In genomic region chr4:41192544-41193512, GRCm38 (mm10) we compare ENCODE assay signal across 18 mouse cellular contexts. TPM values are rescaled to one million over a fixed set of nuclear protein-coding genes. Genes with fewer than 3 reads are reported as not detected.
DNase-seq lines count a peak whose midpoint lies in the region; ATAC-seq and TF ChIP-seq lines count a peak whose summit lies in the region.
"Had no signal": no experiment of that assay in that cellular context is flagged by ENCODE, and none has a peak within 500 bp of the region (broad histone marks: within the 10 kb centered on the region; RNA-seq: fewer than 3 reads in every experiment).

No protein-coding gene starts in this region.

- TF ChIP-seq EP300 in CH12.LX (IDR thresholded peaks at IDR 0.05; ENCODE audit: low read length): peak; percentile 42; the same call in 1 of the 2 replicates
- no peak for TF ChIP-seq EP300 in heart, adult 2 months (IDR thresholded peaks at IDR 0.05; ENCODE audit: insufficient read depth, low read depth, low read length)

- intact Hi-C loops in left cerebral cortex, postnatal 14 days (cut with DNase I): no loop called here
- intact Hi-C loops in heart, adult 2 months (cut with DNase I): no loop called here

- H3K9me3 ChIP-seq in intestine, embryonic 16.5 days (ENCODE audit: control insufficient read depth, low read length): no peaks in the 10 kb centered on the region
- H3K9me3 ChIP-seq in intestine, postnatal 0 days (ENCODE audit: control insufficient read depth): no peaks in the 10 kb centered on the region
- no peaks in the 10 kb centered on the region for H3K9me3 ChIP-seq in CH12.LX (replicated peaks; ENCODE audit: low read length)
- H3K9me3 ChIP-seq in limb, embryonic 14.5 days (ENCODE audit: control insufficient read depth, low read length): no peaks in the 10 kb centered on the region
- H3K9me3 ChIP-seq: G1E; hindbrain, embryonic 10.5 days had no signal

- H3K4me3 ChIP-seq in intestine, embryonic 16.5 days (ENCODE audit: low read length): no peak overlapping the region
- no peak overlapping the region for H3K4me3 ChIP-seq in intestine, postnatal 0 days (ENCODE audit: low read depth, low read length)
- H3K4me3 ChIP-seq in CH12.LX (replicated peaks in 1 of 3; ENCODE audit: low read depth in 2 of 3, low read length in 2 of 3, poor library complexity in 1 of 3) (no peak overlapping the region), myocyte (no peak overlapping the region)
- no peak overlapping the region for H3K4me3 ChIP-seq in limb, embryonic 14.5 days (replicated peaks; ENCODE audit: low read length)
- H3K4me3 ChIP-seq in heart, adult 2 months: no peak overlapping the region
- H3K4me3 ChIP-seq: erythroblast, embryonic 14.5 days; hindbrain, embryonic 10.5 days had no signal

- no peak for TF ChIP-seq CTCF in intestine, postnatal 0 days (IDR thresholded peaks at IDR 0.05; ENCODE audit: low read depth)
- no peak for TF ChIP-seq CTCF in CH12.LX (conservative IDR thresholded peaks at IDR 0.05 in 1 of 2, IDR thresholded peaks at IDR 0.05 in 1 of 2; ENCODE audit: low read depth in 2 of 2, low read length in 2 of 2)
- no peak for TF ChIP-seq CTCF in heart, adult 2 months (IDR thresholded peaks at IDR 0.05)

- no peak overlapping the region for H3ac ChIP-seq in myocyte (ENCODE audit: control insufficient read depth, insufficient read length)

- dilution Hi-C loops in CH12.LX (cut with MboI; ENCODE audit: extremely low pct_ligation_motif_present, extremely low pct_unique_long_range_greater_than_20kb, low sequenced_read_pairs): no loop called here

- H3K79me2 ChIP-seq in CH12.LX (replicated peaks; ENCODE audit: control insufficient read depth, extremely low read depth, insufficient read depth, poor library complexity, severe bottlenecking) (no peaks in the 10 kb centered on the region), myocyte (ENCODE audit: control insufficient read depth, insufficient read depth) (peaks cover 10% of the 10 kb centered on the region)
- H3K79me2 ChIP-seq in heart, adult 2 months (replicated peaks; ENCODE audit: control insufficient read depth, insufficient read depth, low read length): no peaks in the 10 kb centered on the region

- H3K4me2 ChIP-seq in intestine, embryonic 16.5 days (ENCODE audit: low read depth, low read length): no peak overlapping the region
- H3K4me2 ChIP-seq in intestine, postnatal 0 days (replicated peaks; ENCODE audit: low read depth): no peak overlapping the region
- H3K4me2 ChIP-seq in CH12.LX (ENCODE audit: insufficient read depth, low read depth, poor library complexity, severe bottlenecking) (no peak overlapping the region), myocyte (ENCODE audit: low read depth) (no peak overlapping the region)
- H3K4me2 ChIP-seq in limb, embryonic 14.5 days (replicated peaks; ENCODE audit: low read depth, low read length, severe bottlenecking): no peak overlapping the region
- H3K4me2 ChIP-seq: midbrain, embryonic 11.5 days had no signal

- in situ Hi-C loops in CH12.LX (cut with MboI; ENCODE audit: low pct_ligation_motif_present, low pct_unique_long_range_greater_than_20kb, low sequenced_read_pairs): no loop called here

- no peak overlapping the region for H3K9ac ChIP-seq in intestine, embryonic 16.5 days (ENCODE audit: low read depth, low read length)
- H3K9ac ChIP-seq in intestine, postnatal 0 days (ENCODE audit: low read depth, low read length): no peak overlapping the region
- no peak overlapping the region for H3K9ac ChIP-seq in CH12.LX (ENCODE audit: insufficient read depth, low read depth)
- H3K9ac ChIP-seq in limb, embryonic 14.5 days (ENCODE audit: low read depth, low read length, severe bottlenecking): no peak overlapping the region
- no peak overlapping the region for H3K9ac ChIP-seq in heart, adult 2 months (ENCODE audit: low read depth, low read length)

- peak; percentile 30 for ATAC-seq in intestine, embryonic 16.5 days
- no peak for ATAC-seq in intestine, postnatal 0 days
- no peak for ATAC-seq in limb, embryonic 14.5 days (ENCODE audit: low FRiP score, low read depth)
- ATAC-seq: lung, postnatal 0 days had no signal

- DNase-seq in CH12.LX (ENCODE audit: extremely low read depth): peak; percentile 45
- no peak for DNase-seq in limb, embryonic 14.5 days (ENCODE audit: low spot score)
- DNase-seq in left cerebral cortex, postnatal 14 days (ENCODE audit: low spot score in 2 of 2): no peak
- DNase-seq in heart, adult 2 months: no peak
- DNase-seq: adrenal gland, postnatal 14 days; cerebellum, adult 2 months; gastrocnemius, postnatal 36 days; kidney, postnatal 25 days; retina, postnatal 1 day; thymus, postnatal 25 days had no signal

- H3K27me3 ChIP-seq in intestine, embryonic 16.5 days (replicated peaks; ENCODE audit: control insufficient read depth, insufficient read depth, low read length): no peaks in the 10 kb centered on the region
- H3K27me3 ChIP-seq in intestine, postnatal 0 days (replicated peaks; ENCODE audit: control insufficient read depth, insufficient read depth, low read length): no peaks in the 10 kb centered on the region
- H3K27me3 ChIP-seq in CH12.LX (replicated peaks) (no peaks in the 10 kb centered on the region), myocyte (ENCODE audit: control insufficient read depth, insufficient read depth, insufficient read length) (no peaks in the 10 kb centered on the region)
- H3K27me3 ChIP-seq in limb, embryonic 14.5 days (ENCODE audit: control insufficient read depth, insufficient read depth, low read length): no peaks in the 10 kb centered on the region
- H3K27me3 ChIP-seq in heart, adult 2 months (ENCODE audit: control insufficient read depth, insufficient read depth, low read length): no peaks in the 10 kb centered on the region

- TF ChIP-seq POLR2A in CH12.LX (IDR thresholded peaks at IDR 0.05; ENCODE audit: low read depth, low read length) (peak; percentile 15; the same call in 1 of the 2 replicates), myocyte (IDR thresholded peaks at IDR 0.05; ENCODE audit: insufficient read length, low read depth) (no peak)
- no peak for TF ChIP-seq POLR2A in limb, embryonic 14.5 days (IDR thresholded peaks at IDR 0.05; ENCODE audit: borderline replicate concordance, extremely low read depth, insufficient read depth, insufficient read length)
- TF ChIP-seq POLR2A in heart, adult 2 months (IDR thresholded peaks at IDR 0.05; ENCODE audit: insufficient read depth, low read depth, low read length): no peak

- WGBS in intestine, embryonic 16.5 days: 62% methylated on average over 14 of the region's 14 CpGs
- 59% methylated on average over 14 of the region's 14 CpGs for WGBS in intestine, postnatal 0 days
- WGBS in limb, embryonic 14.5 days: 56% methylated on average over 14 of the region's 14 CpGs
- WGBS in heart, adult 2 months: 66% methylated on average over 14 of the region's 14 CpGs

- no peak for TF ChIP-seq RAD21 in CH12.LX (IDR thresholded peaks at IDR 0.05; ENCODE audit: low read depth, low read length)

- H3K36me3 ChIP-seq in intestine, embryonic 16.5 days (ENCODE audit: control insufficient read depth, insufficient read depth, low read length): peaks cover 25% of the 10 kb centered on the region
- H3K36me3 ChIP-seq in intestine, postnatal 0 days (ENCODE audit: control insufficient read depth, insufficient read depth): peaks cover 55% of the 10 kb centered on the region
- peaks cover 70 to 92% of the 10 kb centered on the region in 2 experiments for H3K36me3 ChIP-seq in CH12.LX (replicated peaks in 1 of 2; ENCODE audit: control insufficient read depth in 1 of 2, insufficient read depth in 1 of 2, low read length in 1 of 2)
- H3K36me3 ChIP-seq in limb, embryonic 14.5 days (ENCODE audit: control insufficient read depth, insufficient read depth, low read length): peaks cover 94% of the 10 kb centered on the region
- peaks cover 50% of the 10 kb centered on the region for H3K36me3 ChIP-seq in myocyte (ENCODE audit: control insufficient read depth, insufficient read depth)
- no peaks in the 10 kb centered on the region; the same call in 1 of the 2 replicates for H3K36me3 ChIP-seq in heart, adult 2 months (ENCODE audit: control insufficient read depth, insufficient read depth, low read length)

- no peaks in the 10 kb centered on the region for H3K4me1 ChIP-seq in intestine, embryonic 16.5 days (ENCODE audit: control insufficient read depth, insufficient read depth, low read length)
- no peaks in the 10 kb centered on the region for H3K4me1 ChIP-seq in intestine, postnatal 0 days (replicated peaks; ENCODE audit: control insufficient read depth, insufficient read depth, low read length)
- H3K4me1 ChIP-seq in CH12.LX (ENCODE audit: control insufficient read depth in 1 of 2, insufficient read depth in 2 of 2): peaks cover 14 to 30% of the 10 kb centered on the region in 2 experiments
- no peaks in the 10 kb centered on the region for H3K4me1 ChIP-seq in limb, embryonic 14.5 days (ENCODE audit: control insufficient read depth, insufficient read depth, low read length)
- H3K4me1 ChIP-seq in heart, adult 2 months (ENCODE audit: control insufficient read depth, insufficient read depth, low read length): no peaks in the 10 kb centered on the region; the same call in 1 of the 2 replicates
- H3K4me1 ChIP-seq: hindbrain, embryonic 10.5 days had no signal

- H3K27ac ChIP-seq in intestine, embryonic 16.5 days (ENCODE audit: low read length): no peak overlapping the region
- no peak overlapping the region for H3K27ac ChIP-seq in intestine, postnatal 0 days (ENCODE audit: low read depth, low read length)
- peak overlapping the region; percentile 35 for H3K27ac ChIP-seq in CH12.LX (ENCODE audit: insufficient read depth, low read depth)
- H3K27ac ChIP-seq in limb, embryonic 14.5 days (replicated peaks; ENCODE audit: low read depth, low read length): 0 out of 2 replicates have a peak overlapping the region, but pooled peaks have one; percentile 26
- no peak overlapping the region for H3K27ac ChIP-seq in heart, adult 2 months
- H3K27ac ChIP-seq: hindbrain, embryonic 10.5 days had no signal

TF ChIP-seq in CH12.LX, 34 proteins besides CTCF, POLR2A, EP300 and RAD21 (continues in another document):
- peak; percentile 55; the same call in 1 of the 2 replicates for TF ChIP-seq IRF4 (IDR thresholded peaks at IDR 0.05; ENCODE audit: low read depth, low read length)

TF ChIP-seq in myocyte, 11 proteins besides CTCF, POLR2A, EP300 and RAD21 (continues in another document):
- TF ChIP-seq TCF12 (IDR thresholded peaks at IDR 0.05; ENCODE audit: insufficient read depth, poor library complexity, severe bottlenecking) (no peak), TCF3 (IDR thresholded peaks at IDR 0.05; ENCODE audit: insufficient read length, low read depth) (no peak)

RNA-seq across cellular contexts. Expression of gene Ube2r2, which starts 57.3 kb away (rescaled TPM):
- 53.5 and 65.4 TPM in 2 replicates for polyA plus RNA-seq in intestine, embryonic 16.5 days (2015; fragmentation: Nextera tagmentation; extraction: Ambion mirVana)
- polyA plus RNA-seq in intestine, postnatal 0 days (2015; fragmentation: Nextera tagmentation; extraction: Ambion mirVana): 64.5 and 67.9 TPM in 2 replicates
- 30.4 and 31.7 TPM in 2 replicates for total RNA-seq in CH12.LX (2012; rRNA removed)
- total RNA-seq in CH12.LX (2014; rRNA removed): 38.9 and 53.7 TPM in 2 replicates
- polyA plus RNA-seq in CH12.LX (2012; ENCODE audit: insufficient read length, low read depth): 83.7 and 90.9 TPM in 2 replicates
- 110 and 182 TPM in 2 replicates for polyA plus RNA-seq in limb, embryonic 14.5 days (2012; rRNA removed)
- 96.6 and 108 TPM in 2 replicates for polyA plus RNA-seq in limb, embryonic 14.5 days (2014; fragmentation: Nextera tagmentation; extraction: Ambion mirVana)
- 69.0 TPM for polyA plus RNA-seq in myocyte (2012; fragmentation: generic; extraction: Trizol)
- 10 to 100 TPM; 87.8 to 89.0 TPM for total RNA-seq in left cerebral cortex, postnatal 14 days (2021)
- total RNA-seq in heart, adult 2 months (2021): 100 to 1,000 TPM; 121 to 133 TPM
- polyA plus RNA-seq in heart, adult 2 months (2012; rRNA removed): 52.7 and 72.9 TPM in 2 replicates

Comparison
In these comparisons a context has a peak if more than half of its experiments do, and no peak if none do; other contexts are left out.
1. H3K27ac ChIP-seq: peak in CH12.LX (single experiment) and limb, embryonic 14.5 days (single experiment); none in intestine, embryonic 16.5 days (single experiment), intestine, postnatal 0 days (single experiment) and heart, adult 2 months (single experiment).